Mouse (Mus musculus) E14TG2a.4 (cell line): ENCODE measurements at regions not wholly inside any gene's neighbourhood (a gene's known extent, or its start where the extent isn't known, plus 50 kb on each side); places are given as distances from the start of the nearest gene placed in this dataset.

Source experiments
- CTCF ChIP-seq: conservative IDR thresholded peaks from 2 replicates; pipeline ENCODE4 v1.5.1; 2014; ENCODE audit warnings: low read length
- NANOG ChIP-seq: IDR thresholded peaks from 2 replicates; pipeline ENCODE4 v1.6.1; 2014; ENCODE audit warnings: borderline replicate concordance, low read length, mixed read lengths
- POU5F1 ChIP-seq: IDR thresholded peaks from 2 replicates; pipeline ENCODE4 v1.6.1; 2014; ENCODE audit warnings: low read length, borderline replicate concordance

DNA sequence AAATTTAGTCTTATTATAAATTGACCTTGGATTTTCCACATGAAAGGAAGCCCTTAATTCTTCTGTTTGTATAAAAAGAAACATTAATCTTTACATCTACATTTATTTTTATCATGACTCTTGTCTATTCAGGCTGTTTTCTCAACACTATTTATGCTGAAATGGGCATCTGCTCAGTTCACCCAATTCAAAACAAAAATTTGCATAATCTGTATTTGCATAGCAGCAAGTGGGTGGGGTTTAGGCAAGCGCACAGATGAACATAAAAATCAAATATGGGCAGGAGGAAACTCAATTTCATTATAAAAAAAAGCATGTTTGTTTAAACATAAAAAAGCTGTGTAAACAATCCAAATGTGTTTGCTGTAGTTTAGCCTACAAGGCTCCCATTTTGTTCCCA, 67.7 kb downstream of the Olig3 start:
- TF ChIP-seq CTCF: no peak
- no peak for TF ChIP-seq NANOG
- TF ChIP-seq POU5F1: no peak
